Mouse (Mus musculus) neutrophil, adult 5-6 weeks (primary cell): Measurements from ENCODE around the gene Trmt10c. TPM values are rescaled to one million over a fixed set of nuclear protein-coding genes. Genes with fewer than 3 reads are reported as not detected.
A peak's percentile ranks its signal among the peaks of the same experiment; 100 is the strongest.
"Not testable (repeated sequence)": the region's sequence is repeated elsewhere in the genome, so short reads cannot be mapped to it uniquely, and the experiment has no call there.

Source experiments
- ATAC-seq: fragments of 151-379, 151-347 bp; 2 replicates; pipeline ENCODE4 v1.8.0; 2017; ENCODE audit warnings: mild to moderate bottlenecking, moderate TSS enrichment; ENCODE audit not compliant: insufficient number of reproducible peaks, poor library complexity, low FRiP score, severe bottlenecking; ENCODE audit errors: extremely low read depth
- total RNA-seq: library from RNA; stranded (forward); fragments of 200-1000 nt; gene quantifications from 2 replicates; pipeline ENCODE4 v1.2.3, GENCODE M21; 2017

Trmt10c gene
- total RNA-seq, result 25.3 and 25.5 TPM in 2 replicates

DNA sequence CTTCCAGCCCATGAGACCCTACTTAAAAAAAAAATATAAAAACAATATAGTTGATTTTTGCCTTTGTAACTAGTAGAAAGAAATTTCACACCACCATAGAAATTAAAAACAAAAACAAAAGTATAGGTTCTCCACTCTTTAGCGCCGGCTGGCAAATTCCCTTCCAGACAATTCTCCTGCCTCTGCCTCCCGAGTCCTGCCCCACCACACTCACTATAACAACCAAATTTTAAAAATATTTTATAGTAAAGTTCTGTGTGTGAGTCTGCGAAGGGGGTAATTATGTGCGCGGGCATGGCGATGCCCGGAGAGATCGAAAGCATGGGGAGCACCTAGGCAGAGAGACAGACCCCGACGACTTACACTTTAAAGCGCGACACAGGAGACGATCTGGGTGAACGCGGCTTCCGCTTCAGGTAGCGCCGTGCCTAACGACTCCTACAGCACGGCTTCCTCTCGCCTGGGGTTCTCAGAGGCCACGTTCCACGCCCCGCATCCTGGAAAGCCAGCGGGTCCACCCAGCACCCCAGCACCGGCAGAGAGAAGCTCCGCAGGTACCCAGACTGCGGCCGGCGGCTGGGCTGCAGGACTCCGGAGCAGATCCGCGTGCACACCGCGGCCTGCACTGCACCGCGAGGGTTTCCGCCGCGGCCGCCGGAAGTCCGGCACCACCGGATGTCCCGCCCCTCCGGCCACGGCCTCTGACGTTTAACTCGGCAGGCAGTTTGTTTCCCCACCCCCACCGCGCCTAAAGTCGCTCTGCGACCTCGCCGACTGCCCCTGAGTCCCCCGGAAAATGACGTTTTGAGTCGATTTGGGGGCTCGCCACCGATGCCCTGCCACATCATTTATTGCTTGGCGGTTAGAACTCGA is at the start of gene Trmt10c:
Gene Trmt10c, minus strand, starts transcription at position 682 of the 873 bp plus-strand sequence.
- ATAC-seq, result peak; percentile 98

- no peak for ATAC-seq
Observed at GRCm38 (mm10) chr16:56086336-56086735, 48.7 kb upstream of the Trmt10c start.

- no peak for ATAC-seq
Observed at GRCm38 (mm10) chr16:56081691-56082090, 44.1 kb upstream of the Trmt10c start.

- ATAC-seq, result no peak
Observed at GRCm38 (mm10) chr16:56079419-56079818, 41.8 kb upstream of the Trmt10c start.

GRCm38 (mm10) chr16:56076121-56076869 is 38.7 kb upstream of the Trmt10c start:
- no peak for ATAC-seq

DNA sequence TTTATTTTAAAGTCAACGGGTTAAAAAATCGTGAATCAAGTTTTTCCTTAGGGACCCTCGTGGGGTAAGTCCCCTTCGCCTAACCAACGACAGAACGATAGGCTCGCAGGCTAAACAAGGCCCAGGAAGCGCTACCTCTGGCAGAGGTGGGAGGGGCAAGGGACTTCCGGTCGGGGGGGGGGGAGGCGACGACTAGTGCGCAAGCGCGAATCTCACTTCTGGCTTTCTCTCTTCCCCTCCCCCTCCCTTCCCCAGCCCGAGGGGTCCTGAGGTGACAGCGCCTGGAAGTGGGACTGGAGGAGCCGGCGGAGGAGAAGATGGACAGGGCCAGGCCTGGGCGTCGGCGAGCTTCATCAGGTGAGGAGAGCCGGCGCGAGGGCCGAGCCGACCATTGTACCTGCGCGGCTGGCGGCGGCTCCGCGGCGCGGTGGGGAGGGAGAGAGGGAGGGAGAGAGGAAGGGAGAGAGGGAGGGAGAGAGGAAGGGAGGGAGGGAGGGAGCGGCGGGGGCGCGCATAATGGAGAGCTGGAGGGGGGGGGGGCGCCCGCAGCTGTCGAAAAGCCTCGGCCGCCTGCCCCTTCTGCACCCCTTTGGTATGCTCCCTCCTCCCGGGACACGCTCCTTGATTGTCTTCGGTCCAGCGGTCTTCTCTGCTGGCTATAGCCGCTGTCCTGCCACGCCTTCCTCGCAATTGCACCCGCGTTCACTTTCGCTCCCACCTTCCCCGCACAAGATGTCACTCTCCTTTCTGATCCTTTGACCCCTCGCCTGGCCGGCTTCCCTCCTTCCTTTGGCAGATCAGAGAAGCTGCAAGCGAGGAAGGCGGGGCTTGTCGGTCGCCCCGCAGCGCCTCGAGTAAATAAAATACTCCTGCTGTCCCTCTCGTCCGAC is 37.8 kb upstream of the Trmt10c start:
- ATAC-seq, result peak; percentile 82

GRCm38 (mm10) chr16:56074565-56074964 is 36.9 kb upstream of the Trmt10c start:
- ATAC-seq, result no peak

DNA sequence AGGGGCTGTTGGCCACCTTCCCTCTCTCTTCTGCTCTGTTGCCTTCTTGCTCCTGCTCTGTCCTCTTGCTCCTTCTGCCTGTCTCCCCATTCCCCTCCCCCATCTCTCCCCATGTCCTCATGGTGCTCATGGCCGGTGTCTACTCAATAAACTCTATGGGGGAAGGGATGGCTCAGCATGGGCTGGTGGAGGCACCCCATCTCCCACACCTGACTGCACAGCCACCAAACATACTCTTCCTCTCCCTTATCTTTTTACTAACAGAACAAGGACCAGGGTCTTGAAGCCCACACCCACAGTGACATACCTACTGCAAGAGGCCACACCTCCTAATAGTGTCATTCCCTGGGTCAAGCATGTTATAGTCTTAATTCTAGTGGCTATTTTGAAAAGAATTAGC is 36.5 kb upstream of the Trmt10c start:
- ATAC-seq, result no peak

- not testable (repeated sequence) for ATAC-seq
Observed at GRCm38 (mm10) chr16:56073150-56073549, 35.5 kb upstream of the Trmt10c start.

DNA sequence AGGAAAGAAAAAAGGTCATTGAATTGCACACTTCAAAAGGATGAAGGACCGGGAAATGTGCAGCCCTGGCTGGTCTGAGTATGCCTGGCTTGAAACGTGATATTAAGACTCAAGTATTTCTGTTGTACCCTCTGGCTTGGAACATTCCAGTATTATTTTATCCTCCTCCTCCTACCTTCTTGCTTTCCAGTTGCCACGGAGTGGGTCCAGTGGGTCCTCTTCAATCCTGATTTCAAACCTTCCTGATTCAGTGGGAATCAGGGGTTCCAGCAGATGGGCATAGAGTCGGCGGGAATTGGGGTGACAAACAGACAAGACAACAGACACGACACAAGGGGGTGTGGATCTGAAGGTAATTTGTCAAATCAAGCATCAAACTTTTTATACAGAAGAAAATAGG is 34.9 kb upstream of the Trmt10c start:
- no peak for ATAC-seq

DNA sequence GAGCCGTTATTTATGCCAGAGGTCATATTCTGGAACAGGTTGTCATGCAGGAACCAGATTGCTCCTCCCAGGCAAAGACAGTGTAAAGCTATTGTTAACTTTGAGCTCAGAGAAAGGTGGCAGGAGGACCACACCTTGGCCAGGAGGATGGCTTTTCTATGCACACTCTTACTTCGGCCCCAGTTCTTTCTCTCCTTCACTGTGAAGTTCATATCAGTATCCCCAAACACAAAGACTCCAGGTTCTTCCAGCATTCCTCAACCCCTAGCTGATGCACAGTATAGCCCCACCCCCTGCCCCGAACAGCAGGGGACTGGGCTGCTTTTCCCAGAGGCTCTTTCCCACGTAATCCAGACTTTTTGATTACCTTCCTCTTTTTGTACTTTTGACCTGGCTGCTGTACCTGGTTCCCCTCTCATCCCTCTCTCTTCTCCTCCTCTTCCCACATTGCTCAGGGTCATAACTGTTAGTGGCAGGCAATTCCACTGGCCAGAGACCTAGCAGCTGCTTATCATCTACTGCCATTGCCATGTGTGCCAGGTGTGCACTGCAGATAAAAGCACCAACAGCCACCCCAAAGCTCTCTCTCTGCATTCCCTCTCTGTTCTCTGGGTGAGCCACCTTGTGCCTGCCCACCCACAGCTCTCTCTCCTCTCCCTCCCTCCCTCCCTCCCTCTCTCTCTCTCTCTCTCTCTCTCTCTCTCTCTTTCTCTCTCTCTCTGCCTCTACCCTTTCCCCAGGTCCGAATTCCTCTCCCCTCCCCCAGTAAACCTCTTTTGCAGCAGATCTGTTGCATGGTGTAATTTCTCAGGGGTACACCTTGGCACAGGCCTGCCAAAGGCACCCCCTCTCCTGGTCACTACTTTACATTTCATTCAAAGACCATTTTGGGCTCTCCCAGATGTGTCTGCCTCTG is 34.0 kb upstream of the Trmt10c start:
- ATAC-seq, result no peak

DNA sequence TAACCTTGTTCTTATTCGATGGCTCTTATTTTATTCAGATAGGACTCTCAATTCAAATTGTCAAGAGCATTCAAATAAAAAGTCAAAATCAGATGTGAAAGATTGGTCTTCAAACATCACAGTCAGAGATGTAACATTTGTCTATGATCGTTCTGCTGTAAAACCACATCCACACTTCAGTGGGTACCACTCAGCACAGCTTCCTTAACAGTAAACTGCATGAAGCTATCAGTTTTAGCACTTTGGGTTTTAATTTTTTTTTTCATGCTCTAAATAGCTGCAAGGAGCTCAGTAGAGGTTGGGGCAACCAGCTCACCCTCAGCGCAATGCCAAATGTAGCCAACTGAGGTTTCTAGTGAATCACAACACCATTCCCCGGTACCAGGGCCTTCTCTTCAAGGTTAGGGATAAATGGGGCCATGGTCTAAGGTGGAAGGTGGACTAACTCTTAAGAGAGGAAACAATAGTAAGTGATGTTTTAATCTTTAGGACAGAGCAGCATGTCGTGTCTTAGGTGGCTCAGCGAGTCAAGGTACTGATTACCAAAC is 31.0 kb upstream of the Trmt10c start:
- peak; percentile 63 for ATAC-seq

DNA sequence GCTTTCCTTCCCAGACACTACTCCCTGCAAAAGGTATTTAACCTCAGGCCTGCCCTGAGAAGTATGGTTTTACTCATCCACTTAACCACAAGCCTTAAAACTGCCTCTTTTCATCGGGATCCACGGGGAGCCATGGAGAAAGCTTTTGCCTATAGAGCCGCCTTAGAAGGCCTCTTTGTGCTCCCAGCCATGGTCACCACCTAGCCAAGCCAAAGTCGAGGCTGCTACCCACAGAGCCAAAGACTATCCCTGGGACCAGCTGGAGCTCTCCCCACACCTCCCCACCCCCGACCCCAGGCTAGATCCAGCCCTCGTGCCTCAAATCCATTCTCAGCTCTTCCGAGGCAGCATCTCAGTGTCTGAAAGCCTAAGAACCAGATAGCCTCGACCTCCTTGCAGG is 28.5 kb upstream of the Trmt10c start:
- ATAC-seq, result no peak

- peak; percentile 82 for ATAC-seq
Observed at GRCm38 (mm10) chr16:56064334-56064990, 26.8 kb upstream of the Trmt10c start.

DNA sequence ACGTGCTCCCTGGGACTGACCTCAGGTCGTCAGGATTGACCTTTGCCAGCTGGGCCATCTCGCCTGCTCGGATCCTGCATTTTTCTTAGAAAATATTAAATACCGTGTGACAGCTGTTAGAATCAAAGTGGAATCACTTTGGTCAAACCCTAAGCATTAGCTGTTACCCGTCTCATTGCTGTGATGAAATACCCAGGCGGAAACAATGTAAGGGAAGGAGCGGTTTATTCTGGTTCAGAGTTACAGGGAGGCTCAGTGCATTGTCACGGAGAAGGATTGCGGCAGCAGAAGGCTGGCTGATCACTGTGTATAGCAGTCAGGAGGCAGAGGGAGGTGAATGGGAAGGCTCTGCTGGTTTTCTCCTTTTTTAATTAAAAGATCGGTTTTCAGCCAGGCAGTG is 25.4 kb upstream of the Trmt10c start:
- no peak for ATAC-seq

GRCm38 (mm10) chr16:56061995-56062594 is 24.5 kb upstream of the Trmt10c start:
- ATAC-seq, result peak; percentile 88

GRCm38 (mm10) chr16:56058151-56058550 is 20.5 kb upstream of the Trmt10c start:
- no peak for ATAC-seq
